Mouse (Mus musculus) bone marrow macrophage, adult 2 months (primary cell): ENCODE data around the gene Bnip3.

ENCODE experiments used
- CTCF ChIP-seq: IDR thresholded peaks from 2 replicates; pipeline ENCODE4 v1.5.1; 2012; ENCODE audit warnings: low read depth, mild to moderate bottlenecking, low read length, moderate library complexity
- POLR2A ChIP-seq: IDR thresholded peaks from 2 replicates; pipeline ENCODE4 v1.6.1; 2012; ENCODE audit warnings: mild to moderate bottlenecking, low read depth, low read length, borderline replicate concordance

DNA sequence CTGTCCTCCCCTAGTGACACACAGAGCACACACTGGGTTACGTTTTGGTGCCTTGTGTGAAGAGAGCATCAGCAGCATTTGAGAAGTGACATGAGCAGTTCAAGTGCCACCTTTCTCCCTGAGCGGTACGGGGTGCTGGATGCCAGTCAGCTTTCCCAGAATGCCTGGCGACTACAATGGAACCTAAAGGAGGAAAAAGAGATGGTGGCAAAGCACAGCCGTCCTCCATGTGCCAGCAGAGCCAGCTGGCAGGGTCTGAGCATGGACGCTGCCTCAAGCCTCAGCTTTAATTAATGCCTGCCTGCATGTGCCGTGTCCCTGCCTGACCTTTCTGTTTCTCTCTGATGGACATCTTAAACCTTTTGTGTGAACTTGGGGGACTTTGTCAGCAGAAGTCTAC is 46.5 kb upstream of the Bnip3 start:
- no peak for TF ChIP-seq CTCF
- TF ChIP-seq POLR2A = no peak
